Mouse (Mus musculus): ENCODE results near the gene Asap3.

The Asap3 gene

DNA sequence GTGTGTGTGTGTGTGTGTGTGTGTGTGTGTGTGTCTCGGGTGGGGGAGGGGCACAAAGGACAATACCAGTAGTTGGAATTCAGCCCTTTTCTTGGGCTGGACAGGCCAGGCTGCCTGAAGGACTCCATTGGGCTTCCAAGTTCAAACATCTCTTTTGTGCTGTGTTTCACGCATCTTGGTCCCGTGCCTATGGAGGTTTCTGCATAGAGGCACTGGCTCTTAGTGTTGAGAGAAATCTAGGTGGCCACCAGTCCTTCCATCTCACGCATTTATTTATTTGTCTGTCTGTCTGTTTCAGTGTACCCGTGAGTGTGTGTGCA, 18.0 kb downstream of the Asap3 start:
- DNase-seq, result no peak

GRCm38 (mm10) chr4:136224677-136225460, 18.7 kb downstream of the Asap3 start:
- DNase-seq, result no peak

- no peak for DNase-seq
Observed at GRCm38 (mm10) chr4:136227408-136227807, 21.2 kb downstream of the Asap3 start.

DNA sequence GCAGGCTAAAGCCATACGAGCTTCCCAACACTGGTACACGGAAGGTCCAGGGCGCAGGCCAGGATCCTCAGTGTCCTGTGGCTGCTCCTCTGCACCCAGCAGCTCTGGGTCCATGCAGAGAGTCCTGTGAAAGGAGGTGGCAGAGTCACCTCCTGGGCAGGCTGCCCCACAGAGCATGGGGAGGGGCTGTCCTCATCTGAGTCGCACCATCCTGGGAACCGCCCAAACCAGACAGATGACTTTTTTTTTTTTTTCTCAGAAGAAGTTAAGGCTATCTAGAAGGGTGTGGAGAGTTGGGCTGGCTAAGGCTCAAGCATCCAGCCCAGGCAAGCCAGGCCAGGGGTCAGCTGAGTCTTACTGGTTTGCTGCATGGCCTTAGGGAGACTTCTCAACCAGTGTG, 22.5 kb downstream of the Asap3 start:
- no peak for DNase-seq

GRCm38 (mm10) chr4:136238669-136239068, 32.5 kb downstream of the Asap3 start:
- DNase-seq, result no peak

GRCm38 (mm10) chr4:136239111-136239510, 32.9 kb downstream of the Asap3 start:
- no peak for DNase-seq

- DNase-seq, result peak; percentile 89 to 93
Observed at GRCm38 (mm10) chr4:136239622-136240021, 33.5 kb downstream of the Asap3 start.

GRCm38 (mm10) chr4:136240123-136240522, 34.0 kb downstream of the Asap3 start:
- DNase-seq, result no peak

DNA sequence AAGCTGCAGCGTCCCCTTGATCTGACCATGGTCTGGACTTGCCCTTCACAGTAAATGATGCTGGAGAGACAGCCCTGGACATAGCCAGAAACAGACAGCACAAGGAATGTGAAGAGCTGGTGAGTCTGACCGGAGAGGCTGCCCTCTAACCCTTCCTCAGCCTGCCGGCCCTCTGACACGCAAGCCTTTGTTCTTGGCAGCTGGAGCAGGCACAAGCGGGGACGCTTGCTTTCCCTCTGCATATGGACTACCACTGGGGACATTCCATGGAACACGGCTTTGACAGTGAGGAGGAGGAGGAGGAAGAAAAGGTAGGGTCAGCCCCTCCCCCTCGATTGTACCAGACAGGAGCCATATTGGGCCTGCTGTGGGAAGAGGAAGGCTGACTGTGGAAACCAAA, 34.8 kb downstream of the Asap3 start:
- DNase-seq, result no peak

- peak; percentile 50 to 62 for DNase-seq
Observed at GRCm38 (mm10) chr4:136242065-136242703, 36.0 kb downstream of the Asap3 start.

DNA sequence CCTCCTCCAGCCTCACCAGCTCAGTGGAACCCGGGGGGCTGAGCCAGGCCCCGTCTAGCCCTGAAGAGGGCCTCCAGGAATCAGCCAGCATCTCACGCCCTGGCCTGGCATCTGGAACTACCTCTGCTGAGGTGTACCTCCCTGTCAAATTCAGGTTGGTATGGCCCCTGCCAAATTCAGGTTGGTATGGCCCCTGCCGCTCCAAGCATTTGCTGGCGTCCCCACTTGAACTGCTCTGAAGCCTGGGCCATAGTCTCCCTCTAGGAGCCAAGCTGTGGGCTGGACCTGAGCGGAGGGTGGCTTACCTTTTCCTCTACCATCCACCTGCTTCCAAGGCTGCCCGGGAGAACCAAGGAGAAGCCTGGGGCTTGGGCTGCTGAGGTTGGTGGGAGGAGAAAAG, 36.6 kb downstream of the Asap3 start:
- no peak for DNase-seq

- DNase-seq, result no peak
Observed at GRCm38 (mm10) chr4:136244208-136244607, 38.0 kb downstream of the Asap3 start.

GRCm38 (mm10) chr4:136245681-136246080, 39.5 kb downstream of the Asap3 start:
- no peak for DNase-seq

DNA sequence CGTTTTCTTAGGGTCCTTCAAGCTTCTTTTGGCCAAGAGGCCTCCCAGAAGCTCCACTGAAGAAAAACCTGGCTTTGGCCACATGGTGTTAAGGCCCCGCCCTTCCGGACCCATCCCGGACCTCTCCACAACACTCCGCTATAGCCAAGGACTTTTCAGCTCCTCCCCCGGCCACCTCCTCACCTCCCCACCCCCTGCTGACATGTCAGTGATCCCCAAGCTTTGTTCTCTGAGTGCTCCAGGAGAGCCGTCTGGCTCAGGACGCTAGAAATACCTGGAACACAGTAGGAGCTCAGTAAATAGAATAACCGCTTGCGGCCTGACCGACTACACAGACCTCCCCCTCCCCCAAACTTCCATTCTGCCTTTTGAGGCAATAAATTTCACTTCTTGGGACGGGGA, 40.4 kb downstream of the Asap3 start:
- DNase-seq, result no peak

DNA sequence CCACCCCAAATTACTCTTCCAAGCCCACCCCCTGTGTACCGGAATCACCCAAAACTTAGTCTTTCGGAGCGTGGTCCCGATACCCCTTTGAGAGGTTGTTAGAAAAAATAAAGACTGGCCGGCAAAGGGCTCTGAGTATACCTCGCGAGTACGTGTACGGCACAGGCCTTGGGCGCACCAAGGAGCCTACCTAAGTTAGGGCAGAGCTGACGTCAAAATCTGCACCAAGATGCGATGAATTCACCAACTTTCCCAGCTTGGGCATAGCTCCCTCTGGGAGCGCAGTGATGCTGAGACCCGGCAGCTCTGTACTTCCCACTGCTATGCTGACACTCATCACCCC, 41.2 kb downstream of the Asap3 start:
- no peak for DNase-seq

GRCm38 (mm10) chr4:136247729-136248463, 41.7 kb downstream of the Asap3 start, which contains the start of gene Tcea3:
Gene Tcea3, plus strand, starts transcription at chr4:136247729.
- peak; percentile 70 to 81 for DNase-seq

DNA sequence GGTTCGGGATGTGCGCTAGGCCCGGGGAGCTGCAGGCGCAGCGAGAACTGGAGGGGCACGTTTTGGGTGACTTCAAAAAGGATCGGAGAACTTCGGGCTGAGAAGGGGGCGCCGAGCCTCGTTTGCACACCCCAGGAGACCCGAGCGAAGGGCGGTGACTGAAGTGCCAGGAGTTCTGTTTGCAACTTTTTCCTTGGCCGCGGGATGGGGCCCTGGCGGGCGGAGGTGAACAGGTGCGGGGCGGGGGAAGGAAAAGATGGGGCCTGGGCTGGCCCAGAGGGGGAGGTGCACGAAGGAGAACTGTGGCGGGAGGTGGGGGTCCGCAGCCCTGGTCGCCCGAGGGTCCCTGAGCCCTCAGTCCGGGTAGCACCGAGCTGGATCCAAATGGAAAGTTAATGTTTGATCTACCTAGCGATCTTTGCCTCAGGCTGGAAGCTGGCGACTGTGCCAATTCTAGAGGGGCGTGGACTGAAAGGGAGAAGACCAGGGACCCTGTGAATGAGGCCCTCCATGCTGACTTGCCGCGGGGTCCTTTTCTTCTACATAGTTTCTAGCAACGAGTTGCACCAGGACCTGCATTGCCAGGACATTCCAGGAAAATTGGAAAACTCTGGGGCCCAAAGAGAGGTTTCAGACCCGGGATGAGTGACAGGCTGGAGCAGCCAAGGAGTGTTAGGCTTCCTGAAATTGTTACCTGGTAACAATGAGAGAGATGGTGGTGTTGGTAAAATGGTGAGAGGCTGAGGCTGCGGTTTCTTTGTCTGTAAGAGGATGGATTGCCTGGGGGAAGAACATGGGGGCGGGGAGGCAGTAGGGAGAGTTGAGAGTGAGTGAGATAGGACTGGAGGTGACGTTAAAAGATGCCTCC, 42.5 kb downstream of the Asap3 start:
- DNase-seq, result peak; percentile 46 to 66

GRCm38 (mm10) chr4:136249332-136249647, 43.1 kb downstream of the Asap3 start:
- no peak for DNase-seq

DNA sequence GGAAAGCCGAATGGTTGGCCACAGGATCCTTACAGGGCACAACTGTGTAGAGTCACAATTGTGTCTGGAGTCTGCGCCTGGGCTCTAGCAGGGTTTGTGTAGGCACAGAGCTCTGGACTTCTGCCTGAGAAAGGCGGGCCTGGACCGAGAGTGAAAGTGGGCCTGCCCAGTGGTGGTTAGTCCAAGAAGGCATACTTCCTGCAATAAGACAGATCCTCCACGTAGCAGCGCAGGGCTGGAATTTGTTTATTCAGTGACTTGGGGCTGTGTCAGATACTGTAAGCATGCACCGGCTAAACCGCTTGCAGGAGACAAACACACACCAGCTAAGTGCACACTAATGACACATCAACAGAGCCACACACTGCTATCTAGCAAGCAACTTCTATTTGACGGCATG, 43.6 kb downstream of the Asap3 start:
- DNase-seq, result peak; percentile 55 to 63

DNA sequence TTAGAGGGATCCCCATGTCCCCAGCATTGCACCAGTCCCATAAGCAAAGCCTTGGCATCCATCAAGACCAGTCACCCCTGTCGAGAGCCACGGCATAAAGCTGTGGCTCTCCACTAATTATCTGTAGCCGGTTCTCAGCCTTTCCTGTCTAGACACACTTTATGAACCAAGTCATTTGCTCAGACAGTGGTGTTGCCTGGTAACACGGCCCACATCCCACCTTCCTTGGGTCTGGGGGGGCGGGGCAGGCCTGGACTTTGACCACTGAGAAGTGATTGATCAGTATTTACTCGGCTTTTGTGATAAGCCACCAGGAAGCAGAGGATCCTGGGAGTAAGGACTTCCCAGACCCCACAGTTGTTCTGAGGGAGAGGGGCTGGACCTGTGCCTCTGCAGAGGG, 49.8 kb downstream of the Asap3 start:
- DNase-seq, result no peak

GRCm38 (mm10) chr4:136256696-136257095, 50.5 kb downstream of the Asap3 start:
- DNase-seq, result no peak

- DNase-seq, result no peak
Observed at GRCm38 (mm10) chr4:136259916-136260315, 53.8 kb downstream of the Asap3 start.

All from kidney, postnatal 4 days (tissue).